Mouse (Mus musculus) A20 (cell line): ENCODE measurements around the gene Nppb.

ENCODE experiments used
- DNase-seq: peaks from one replicate; pipeline ENCODE4 v3.0.0-alpha.2; 2011; ENCODE audit warnings: low read depth, low spot score

Gene Nppb

GRCm38 (mm10) chr4:147985205-147986132, at the start of gene Nppb:
Gene Nppb, plus strand, starts transcription at chr4:147985788.
- DNase-seq: peak; percentile 43

GRCm38 (mm10) chr4:147935904-147936303, 49.7 kb upstream of the Nppb start:
- DNase-seq: no peak

GRCm38 (mm10) chr4:147936331-147936954, 49.1 kb upstream of the Nppb start, which contains the start of gene Plod1:
Gene Plod1, minus strand, starts transcription at chr4:147936767.
- peak; percentile 72 for DNase-seq

- no peak for DNase-seq
Measured at GRCm38 (mm10) chr4:147937021-147937420, 48.6 kb upstream of the Nppb start.

GRCm38 (mm10) chr4:147937486-147937885, 48.1 kb upstream of the Nppb start:
- no peak for DNase-seq

- DNase-seq: no peak
Measured at GRCm38 (mm10) chr4:147938148-147939096, 47.2 kb upstream of the Nppb start.

- DNase-seq: no peak
Measured at GRCm38 (mm10) chr4:147940111-147940510, 45.5 kb upstream of the Nppb start.

GRCm38 (mm10) chr4:147940576-147941044, 45.0 kb upstream of the Nppb start, which contains the start of gene 2510039O18Rik:
Gene 2510039O18Rik, plus strand, starts transcription at chr4:147940895.
- DNase-seq: peak; percentile 88

- DNase-seq: peak; percentile 40
Measured at GRCm38 (mm10) chr4:147941045-147942020, 44.3 kb upstream of the Nppb start.

- no peak for DNase-seq
Measured at GRCm38 (mm10) chr4:147943005-147943404, 42.6 kb upstream of the Nppb start.

- no peak for DNase-seq
Measured at GRCm38 (mm10) chr4:147947511-147947910, 38.1 kb upstream of the Nppb start.

GRCm38 (mm10) chr4:147953590-147953989, 32.0 kb upstream of the Nppb start:
- DNase-seq: peak; percentile 62

GRCm38 (mm10) chr4:147957141-147957540, 28.4 kb upstream of the Nppb start:
- DNase-seq: no peak

GRCm38 (mm10) chr4:147959881-147960831, 25.4 kb upstream of the Nppb start:
- DNase-seq: peak; percentile 81

GRCm38 (mm10) chr4:147962781-147963180, 22.8 kb upstream of the Nppb start:
- no peak for DNase-seq

GRCm38 (mm10) chr4:147963623-147964022, 22.0 kb upstream of the Nppb start:
- no peak for DNase-seq

GRCm38 (mm10) chr4:147965712-147966111, 19.9 kb upstream of the Nppb start:
- no peak for DNase-seq

GRCm38 (mm10) chr4:147968816-147969215, 16.8 kb upstream of the Nppb start:
- no peak for DNase-seq

GRCm38 (mm10) chr4:147969337-147969736, 16.3 kb upstream of the Nppb start:
- DNase-seq: no peak
